Mouse (Mus musculus) C2C12 (cell line): ENCODE data around the gene Klf16. TPM values are rescaled to one million over a fixed set of nuclear protein-coding genes. Genes with fewer than 3 reads are reported as not detected.

ENCODE experiments used
- H3K27me3 ChIP-seq: one replicate; pipeline ENCODE4 v1.6.1; 2011; ENCODE audit not compliant: control insufficient read depth, insufficient read depth, insufficient read length
- H3K36me3 ChIP-seq: one replicate; pipeline ENCODE4 v1.6.1; 2011; ENCODE audit not compliant: control insufficient read depth, insufficient read depth
- H3K4me3 ChIP-seq: one replicate; pipeline ENCODE4 v1.5.1; 2011; ENCODE audit warnings: mild to moderate bottlenecking, control low read depth; ENCODE audit not compliant: poor library complexity, insufficient read depth, severe bottlenecking
- H3K79me2 ChIP-seq: one replicate; pipeline ENCODE4 v1.6.1; 2011; ENCODE audit not compliant: control insufficient read depth, insufficient read depth
- H3K79me3 ChIP-seq: one replicate; pipeline ENCODE4 v1.6.1; 2011; ENCODE audit warnings: low read depth, control low read depth
- H3ac ChIP-seq: one replicate; pipeline ENCODE3; 2011; ENCODE audit warnings: low read depth; ENCODE audit not compliant: control insufficient read depth, insufficient read length
- CEBPB ChIP-seq: IDR thresholded peaks from one replicate; pipeline ENCODE4 v1.6.1; 2011; ENCODE audit warnings: low read depth, mild to moderate bottlenecking, control low read depth, moderate library complexity
- CTCF ChIP-seq: IDR thresholded peaks from one replicate; pipeline ENCODE4 v1.5.1; 2011; ENCODE audit not compliant: control insufficient read depth, insufficient read depth, insufficient read length
- FOSL1 ChIP-seq: IDR thresholded peaks from one replicate; pipeline ENCODE4 v1.8.0; 2011; ENCODE audit warnings: mild to moderate bottlenecking, low read length; ENCODE audit not compliant: poor library complexity, insufficient read depth, severe bottlenecking
- MAX ChIP-seq: IDR thresholded peaks from one replicate; pipeline ENCODE4 v1.6.1; 2011; ENCODE audit warnings: mild to moderate bottlenecking, control low read depth
- MYOD1 ChIP-seq: IDR thresholded peaks from one replicate; pipeline ENCODE4 v1.6.1; 2011; ENCODE audit warnings: low read depth; ENCODE audit not compliant: control insufficient read depth, insufficient read length
- MYOG ChIP-seq: IDR thresholded peaks from one replicate; pipeline ENCODE4 v1.6.1; 2011; ENCODE audit not compliant: control insufficient read depth, insufficient read length; ENCODE audit errors: extremely low read depth
- USF1 ChIP-seq: IDR thresholded peaks from one replicate; pipeline ENCODE4 v1.6.1; 2011; ENCODE audit warnings: low read depth, mild to moderate bottlenecking, control low read depth, moderate library complexity
- polyA plus RNA-seq: library from polyadenylated mRNA; unstranded; fragments of >200 nt; fragmentation: generic; extraction: Trizol; gene quantifications from one replicate; pipeline ENCODE4 v1.2.1, GENCODE M21; 2012; ENCODE audit warnings: missing spikeins

Gene Klf16
- polyA plus RNA-seq, 1 experiment = 21.0 TPM

DNA sequence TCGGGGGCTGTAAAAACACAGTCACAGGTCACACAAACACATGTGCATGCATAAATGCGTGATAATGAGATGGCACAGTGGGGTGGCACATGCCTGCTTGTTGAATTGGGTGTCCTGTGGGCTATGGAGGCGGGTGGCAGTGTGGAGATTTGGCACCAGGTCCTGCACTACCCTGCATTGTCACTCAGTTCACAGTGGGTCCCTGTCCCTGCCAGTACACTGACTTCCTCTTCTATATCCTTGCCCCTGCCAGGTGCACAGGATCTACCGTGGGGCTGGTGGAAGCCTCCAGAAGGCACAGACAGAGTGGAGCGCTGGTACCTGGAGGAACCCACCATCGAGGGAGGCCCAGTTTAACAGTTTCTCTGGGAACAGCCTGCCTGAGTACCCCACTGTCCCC is 37.2 kb upstream of the Klf16 start:
- H3K79me3 ChIP-seq = no peaks in the 10 kb centered on the region
- no peaks in the 10 kb centered on the region for H3K27me3 ChIP-seq
- peaks cover 40% of the 10 kb centered on the region for H3K36me3 ChIP-seq
- TF ChIP-seq FOSL1 (no peak), CTCF (no peak), CEBPB (no peak), MAX (no peak), MYOG (no peak), USF1 (no peak), MYOD1 (no peak)
- H3ac ChIP-seq = peak overlapping the region; percentile 16
- H3K4me3 ChIP-seq = no peak overlapping the region
- H3K79me2 ChIP-seq = no peaks in the 10 kb centered on the region

- H3K27me3 ChIP-seq = no peaks in the 10 kb centered on the region
- peaks cover 40% of the 10 kb centered on the region for H3K36me3 ChIP-seq
- H3K79me3 ChIP-seq = no peaks in the 10 kb centered on the region
- H3K4me3 ChIP-seq = no peak overlapping the region
- no peak for TF ChIP-seq MYOG
- TF ChIP-seq MAX = no peak
- no peak for TF ChIP-seq USF1
- TF ChIP-seq MYOD1 = no peak
- no peak for TF ChIP-seq CEBPB
- no peak for TF ChIP-seq CTCF
- no peak for TF ChIP-seq FOSL1
- H3K79me2 ChIP-seq = peaks cover 2% of the 10 kb centered on the region
- H3ac ChIP-seq = no peak overlapping the region
Measured at GRCm38 (mm10) chr10:80613821-80614220, 36.7 kb upstream of the Klf16 start.

- H3K36me3 ChIP-seq = peaks cover 55% of the 10 kb centered on the region
- no peak for TF ChIP-seq USF1
- no peak for TF ChIP-seq FOSL1
- no peak for TF ChIP-seq MAX
- no peak for TF ChIP-seq CTCF
- no peak for TF ChIP-seq MYOG
- TF ChIP-seq CEBPB = no peak
- no peak for TF ChIP-seq MYOD1
- peaks cover 21% of the 10 kb centered on the region for H3K79me2 ChIP-seq
- no peak overlapping the region for H3K4me3 ChIP-seq
- no peaks in the 10 kb centered on the region for H3K27me3 ChIP-seq
- H3K79me3 ChIP-seq = peaks cover 8% of the 10 kb centered on the region
- H3ac ChIP-seq = no peak overlapping the region
Measured at GRCm38 (mm10) chr10:80611905-80612304, 34.8 kb upstream of the Klf16 start.

DNA sequence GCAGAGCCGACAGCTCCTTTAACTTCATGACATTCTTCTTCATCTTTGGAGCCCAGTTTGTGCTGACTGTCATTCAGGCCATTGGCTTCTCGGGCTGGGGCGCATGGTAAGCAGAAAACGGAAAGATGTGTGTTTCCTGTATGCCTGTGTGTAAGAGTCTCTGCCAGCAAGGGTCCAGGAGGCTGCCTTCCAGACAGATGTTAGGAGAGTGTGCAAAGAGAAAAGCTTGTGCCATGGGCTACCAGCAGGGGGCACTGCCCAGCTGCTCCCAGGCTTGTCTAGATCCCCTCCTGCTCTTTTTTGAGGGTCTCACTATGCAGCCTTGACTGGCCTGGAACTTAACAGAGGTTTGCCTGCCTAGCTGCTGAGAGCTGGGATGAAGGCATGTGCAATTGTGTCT is 33.9 kb upstream of the Klf16 start:
- H3K4me3 ChIP-seq = no peak overlapping the region
- H3K79me2 ChIP-seq = peaks cover 30% of the 10 kb centered on the region
- H3K27me3 ChIP-seq = no peaks in the 10 kb centered on the region
- TF ChIP-seq FOSL1 (no peak), USF1 (no peak), MYOD1 (no peak), MYOG (no peak), CTCF (peak; percentile 54), CEBPB (no peak)
- peaks cover 63% of the 10 kb centered on the region for H3K36me3 ChIP-seq
- H3ac ChIP-seq = no peak overlapping the region
- peaks cover 13% of the 10 kb centered on the region for H3K79me3 ChIP-seq

DNA sequence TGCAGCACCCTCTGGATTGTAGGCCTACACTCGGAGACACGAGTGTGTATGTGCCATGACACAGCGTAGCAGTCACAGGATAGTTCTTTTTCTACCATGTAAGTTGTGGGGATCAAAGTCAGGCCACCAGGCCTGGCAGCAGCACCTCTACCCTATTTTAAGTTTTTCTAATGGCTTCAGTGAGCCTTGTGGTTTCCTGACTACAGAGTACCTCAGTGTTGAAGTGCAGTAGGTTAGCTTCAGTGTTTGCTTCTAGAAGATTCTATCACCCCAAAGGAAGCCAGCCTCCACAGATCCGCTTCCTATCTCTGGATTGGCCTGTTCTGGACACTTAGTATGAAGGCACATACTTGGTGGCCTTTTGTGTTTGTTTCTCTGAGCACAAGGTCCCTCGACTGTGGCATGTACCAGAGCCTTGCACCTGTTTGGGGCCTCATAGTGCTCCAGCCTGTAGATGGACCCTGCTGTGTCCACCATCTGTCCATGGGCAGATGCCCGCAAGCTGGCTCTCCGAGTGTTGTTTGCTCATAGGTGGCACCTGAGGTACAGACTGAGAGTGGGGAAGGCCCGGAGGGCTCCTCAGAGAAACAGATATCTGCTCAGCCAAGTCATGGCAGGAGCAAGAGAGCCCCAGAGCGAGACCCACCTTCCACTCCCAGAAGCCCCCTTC is 33.1 kb upstream of the Klf16 start:
- Histone ChIP-seq H3K79me3 (peaks cover 19% of the 10 kb centered on the region), H3K36me3 (peaks cover 57% of the 10 kb centered on the region), H3K27me3 (no peaks in the 10 kb centered on the region), H3K79me2 (peaks cover 38% of the 10 kb centered on the region), H3ac (no peak overlapping the region), H3K4me3 (no peak overlapping the region)
- TF ChIP-seq CEBPB = no peak
- TF ChIP-seq USF1 = no peak
- no peak for TF ChIP-seq CTCF
- no peak for TF ChIP-seq MYOD1
- TF ChIP-seq MAX = no peak
- no peak for TF ChIP-seq MYOG
- no peak for TF ChIP-seq FOSL1

- Histone ChIP-seq H3K36me3 (peaks cover 50% of the 10 kb centered on the region), H3K79me3 (peaks cover 28% of the 10 kb centered on the region), H3K4me3 (no peak overlapping the region), H3K79me2 (peaks cover 46% of the 10 kb centered on the region), H3K27me3 (no peaks in the 10 kb centered on the region), H3ac (no peak overlapping the region)
- TF ChIP-seq MYOG = no peak
- TF ChIP-seq CEBPB = no peak
- no peak for TF ChIP-seq CTCF
- TF ChIP-seq MYOD1 = no peak
- TF ChIP-seq FOSL1 = no peak
- TF ChIP-seq USF1 = no peak
- no peak for TF ChIP-seq MAX
Measured at GRCm38 (mm10) chr10:80609269-80609924, 32.3 kb upstream of the Klf16 start.
